Mouse (Mus musculus) layer of hippocampus, adult 9-11 months (tissue): ENCODE results near the gene Fscn3.

Experiments
- DNase-seq: peaks from one replicate; pipeline ENCODE4 v3.0.0; 2022

Gene Fscn3

GRCm38 (mm10) chr6:28427096-28427839 is at the start of gene Fscn3:
Gene Fscn3, plus strand, starts transcription at chr6:28427789.
- DNase-seq, result no peak

- no peak for DNase-seq
Observed at GRCm38 (mm10) chr6:28381983-28382382, 45.6 kb upstream of the Fscn3 start.

GRCm38 (mm10) chr6:28385169-28385568 is 42.4 kb upstream of the Fscn3 start:
- no peak for DNase-seq

- DNase-seq, result no peak
Observed at GRCm38 (mm10) chr6:28389038-28389437, 38.6 kb upstream of the Fscn3 start.

DNA sequence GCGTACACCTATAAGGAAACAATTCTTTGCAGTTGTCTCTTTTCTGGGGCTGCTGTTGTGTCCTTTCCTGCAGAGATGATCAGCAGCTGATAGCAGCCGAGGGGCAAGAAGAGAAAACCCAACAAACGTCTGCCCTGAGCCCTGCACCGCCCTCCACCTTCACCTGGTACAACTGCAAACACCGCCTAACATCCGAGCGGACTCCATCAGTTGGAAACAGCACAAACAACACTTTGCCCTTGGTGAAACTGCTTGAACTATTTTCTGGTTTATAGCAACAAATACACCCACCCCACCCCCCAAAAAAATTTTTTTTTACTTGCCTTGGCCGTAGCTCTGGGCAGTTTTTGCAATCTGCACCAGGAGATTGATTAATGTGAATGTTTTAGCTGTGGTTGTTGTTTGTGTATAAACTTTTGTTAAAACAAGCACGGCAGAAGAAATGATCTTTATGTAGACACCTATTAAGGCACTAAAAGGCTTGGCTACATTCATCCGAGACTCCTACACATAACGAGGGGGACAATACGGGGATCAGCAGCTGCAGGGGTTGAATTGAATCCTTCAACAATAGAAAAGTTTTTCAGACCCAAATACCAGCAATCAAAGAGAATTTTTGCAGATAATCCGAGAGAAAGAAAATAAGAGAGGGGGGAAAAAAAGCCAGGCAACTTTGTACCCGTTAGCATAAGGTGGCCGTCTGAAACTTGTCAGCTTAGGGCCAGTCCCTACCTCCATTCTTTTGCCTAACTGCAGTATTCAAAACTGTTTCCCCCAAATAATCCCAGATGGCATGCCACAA is 31.3 kb upstream of the Fscn3 start:
- no peak for DNase-seq

- no peak for DNase-seq
Observed at GRCm38 (mm10) chr6:28396853-28397457, 30.6 kb upstream of the Fscn3 start.

GRCm38 (mm10) chr6:28397681-28398203 is 29.8 kb upstream of the Fscn3 start, which contains the start of gene Zfp800:
Gene Zfp800, minus strand, starts transcription at chr6:28398005.
- DNase-seq, result no peak

DNA sequence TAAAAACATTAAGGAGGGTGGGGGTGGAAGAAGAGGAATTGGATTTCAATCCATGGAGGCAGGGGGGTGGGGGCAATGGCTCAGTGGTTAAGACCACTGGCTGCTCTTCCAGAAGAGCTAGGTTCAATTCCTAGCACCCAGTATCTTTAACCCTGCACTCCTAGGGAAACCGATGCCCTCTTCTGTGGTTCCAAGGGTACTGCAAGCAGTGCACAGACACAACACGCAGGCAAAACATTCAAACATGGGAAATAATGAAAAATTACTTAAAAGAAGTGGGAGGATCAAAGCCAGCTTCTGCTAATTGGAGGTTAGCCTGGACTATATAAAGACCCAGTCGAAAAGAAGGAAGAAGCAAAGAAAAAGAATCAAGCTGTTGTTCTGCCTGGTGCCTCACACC is 28.9 kb upstream of the Fscn3 start:
- no peak for DNase-seq

DNA sequence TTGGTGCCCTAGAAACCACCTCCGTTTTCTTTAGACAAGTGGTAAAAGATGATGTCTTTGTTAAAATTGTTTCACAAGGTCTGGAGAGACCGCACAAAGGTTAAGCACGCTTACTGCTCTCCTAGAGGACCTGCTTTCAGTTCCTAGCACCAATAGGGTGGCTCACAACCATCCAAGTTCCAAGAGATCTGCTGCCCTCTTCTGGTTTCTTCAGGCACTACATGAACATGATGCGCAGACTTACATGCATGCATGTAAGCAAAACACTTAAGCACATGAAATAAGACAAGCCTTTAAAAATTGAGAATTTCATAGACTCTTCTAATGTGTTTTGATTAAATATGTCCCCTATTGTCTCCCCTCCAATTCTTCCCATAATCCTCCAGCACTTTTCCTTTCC is 27.8 kb upstream of the Fscn3 start:
- no peak for DNase-seq

- no peak for DNase-seq
Observed at GRCm38 (mm10) chr6:28410053-28410452, 17.5 kb upstream of the Fscn3 start.

- no peak for DNase-seq
Observed at GRCm38 (mm10) chr6:28411236-28411635, 16.4 kb upstream of the Fscn3 start.

DNA sequence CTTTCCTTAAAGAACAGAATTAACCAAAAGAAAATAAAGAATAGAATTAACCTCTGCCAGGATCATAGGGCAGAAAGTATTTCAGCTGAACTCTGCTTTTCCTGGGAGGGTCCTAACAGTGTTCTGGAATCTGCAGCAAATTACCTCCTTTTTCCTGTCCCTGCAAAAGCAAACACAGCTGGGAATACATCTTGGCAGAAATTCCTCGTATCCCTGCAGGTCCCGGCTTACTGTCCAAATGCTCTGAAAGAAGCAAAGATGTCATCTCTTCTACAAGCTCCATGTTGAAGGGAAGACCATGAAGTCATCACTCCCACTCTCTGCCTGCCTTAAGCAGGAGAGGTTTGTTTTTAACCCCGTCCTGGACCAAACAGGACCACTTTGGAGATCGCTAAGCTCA is 10.6 kb upstream of the Fscn3 start:
- no peak for DNase-seq

- DNase-seq, result peak; percentile 59
Observed at GRCm38 (mm10) chr6:28418449-28418848, 9.1 kb upstream of the Fscn3 start.

DNA sequence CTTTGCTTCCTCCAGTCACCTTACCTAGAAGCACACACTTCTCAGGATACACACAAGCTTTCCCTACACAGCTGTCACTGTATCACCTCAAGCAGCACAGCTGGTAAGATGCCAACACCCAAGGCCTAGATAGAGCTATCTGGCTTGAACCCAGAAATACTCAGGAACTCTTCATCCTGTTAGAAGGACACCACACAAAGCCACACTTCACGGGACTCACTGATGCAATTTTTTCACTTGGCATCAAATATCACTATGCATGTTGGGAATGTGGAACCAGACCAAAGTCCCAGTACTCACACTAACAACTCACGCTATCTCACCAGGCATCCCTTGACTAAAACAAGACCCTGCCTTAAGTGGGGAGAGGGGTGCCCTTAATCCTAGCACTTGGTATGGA is 7.9 kb upstream of the Fscn3 start:
- DNase-seq, result no peak

DNA sequence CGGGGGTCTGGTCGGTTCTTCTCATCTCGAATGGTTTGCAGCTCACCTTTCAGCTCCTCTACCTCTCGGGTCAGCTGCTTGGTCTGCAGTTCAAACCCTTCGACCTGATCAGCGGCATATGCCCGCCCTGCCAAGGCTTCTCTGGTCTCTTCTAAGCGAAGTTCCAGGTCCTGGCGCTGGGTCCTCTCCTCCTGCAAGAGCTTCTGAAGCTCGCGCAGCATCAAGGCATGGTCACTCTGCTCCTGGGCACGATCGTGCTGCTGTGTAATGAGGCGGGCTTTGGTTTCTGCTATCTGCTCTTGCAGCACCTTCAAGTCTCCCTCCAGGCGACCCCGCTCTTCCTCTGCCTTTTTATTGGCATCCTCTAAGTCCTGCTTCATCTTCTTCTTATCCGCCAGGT is 7.2 kb upstream of the Fscn3 start:
- DNase-seq, result no peak

DNA sequence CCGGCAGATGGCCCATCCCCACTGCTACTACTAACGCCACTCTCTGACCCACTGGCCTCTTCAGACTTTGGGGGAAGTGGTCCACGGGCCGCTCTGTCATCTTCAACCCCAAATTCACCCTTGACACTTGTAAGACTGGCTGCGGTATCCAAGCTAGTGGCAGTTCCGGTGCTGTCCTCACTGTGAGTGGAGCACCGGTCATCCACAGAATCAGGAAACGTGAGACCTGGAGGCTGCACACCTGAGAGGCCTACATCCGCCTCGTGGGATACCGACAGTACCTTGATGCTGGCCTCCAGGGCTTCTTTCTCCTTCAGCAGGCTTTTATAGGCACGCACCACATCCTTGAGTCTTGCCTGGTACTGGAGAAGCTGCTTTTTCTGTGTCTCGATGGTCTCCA is 6.7 kb upstream of the Fscn3 start:
- no peak for DNase-seq

- DNase-seq, result peak; percentile 95
Observed at GRCm38 (mm10) chr6:28421469-28422000, 6.1 kb upstream of the Fscn3 start.

DNA sequence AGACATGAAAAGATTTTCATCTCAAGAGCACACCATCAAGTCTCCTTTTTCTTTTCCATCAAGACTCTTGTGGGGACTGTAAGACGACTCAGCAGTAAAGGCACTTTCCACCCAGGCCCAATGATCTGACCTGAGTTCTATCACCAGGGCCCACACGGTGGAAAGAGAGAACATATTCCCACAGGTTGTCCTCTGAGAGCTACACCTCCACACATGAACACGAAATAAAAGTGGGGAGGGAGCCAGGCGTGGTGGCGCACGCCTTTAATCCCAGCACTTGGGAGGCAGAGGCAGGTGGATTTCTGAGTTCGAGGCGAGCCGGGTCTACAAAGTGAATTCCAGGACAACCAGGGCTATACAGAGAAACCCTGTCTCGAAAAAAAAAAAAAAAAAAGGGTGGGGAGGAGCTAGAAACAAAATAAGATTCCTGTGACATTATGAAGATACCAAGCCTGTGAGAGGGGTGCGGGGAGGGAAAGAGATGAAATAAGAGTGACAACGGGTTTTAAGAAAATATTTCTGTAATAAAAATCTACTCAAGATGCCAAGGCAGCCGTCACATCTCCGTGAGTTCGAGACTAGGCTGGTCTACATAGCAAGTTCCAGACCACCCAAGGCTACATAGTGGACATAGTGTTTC is 4.8 kb upstream of the Fscn3 start:
- DNase-seq, result no peak

- peak; percentile 92 for DNase-seq
Observed at GRCm38 (mm10) chr6:28423313-28423712, 4.3 kb upstream of the Fscn3 start, which contains the start of gene Arf5. Gene Arf5, plus strand, starts transcription at chr6:28423560.

DNA sequence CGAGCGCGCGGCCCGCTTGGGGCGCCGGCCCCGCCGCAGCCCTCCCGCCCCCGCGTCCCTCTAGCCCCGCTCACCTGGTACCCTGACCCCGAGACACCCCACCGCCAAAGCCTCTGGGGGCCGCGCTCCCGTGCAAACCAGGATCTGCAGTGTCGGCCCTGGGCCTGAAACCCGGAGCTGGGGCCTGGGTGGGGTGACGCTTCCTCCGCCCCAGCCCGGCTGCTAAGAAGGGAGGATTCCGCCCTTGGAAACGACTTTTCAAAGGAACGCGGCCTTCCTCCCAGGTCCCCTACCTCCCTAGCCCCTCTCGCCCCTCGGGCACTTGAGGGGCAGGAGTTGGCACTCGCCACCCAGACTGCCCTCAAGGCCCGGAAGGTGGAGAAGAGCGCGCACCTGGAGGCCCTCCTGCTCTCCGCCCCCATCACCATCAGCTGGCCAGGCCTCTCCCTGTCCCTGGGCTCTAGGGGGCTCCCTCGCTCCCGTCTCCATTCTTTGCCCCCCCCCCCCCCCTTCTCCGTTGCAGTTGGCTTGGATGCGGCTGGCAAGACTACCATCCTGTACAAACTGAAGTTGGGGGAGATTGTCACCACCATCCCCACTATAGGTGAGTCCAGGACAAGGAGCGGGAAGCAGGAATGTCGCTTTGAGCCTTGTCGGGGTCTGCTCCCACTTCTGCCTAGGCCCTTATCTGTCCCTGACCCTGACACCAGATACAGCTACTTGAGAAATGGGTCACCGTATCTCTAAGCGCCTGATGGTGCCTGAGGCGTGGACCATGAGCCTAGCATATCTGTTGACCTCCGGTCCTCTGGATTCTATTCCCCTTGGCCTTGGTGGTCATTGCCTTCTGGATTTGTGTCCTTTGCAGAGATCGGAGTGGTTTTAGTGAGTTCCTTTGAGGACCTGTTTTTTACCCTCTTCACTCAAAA is 3.6 kb upstream of the Fscn3 start:
- DNase-seq, result no peak

DNA sequence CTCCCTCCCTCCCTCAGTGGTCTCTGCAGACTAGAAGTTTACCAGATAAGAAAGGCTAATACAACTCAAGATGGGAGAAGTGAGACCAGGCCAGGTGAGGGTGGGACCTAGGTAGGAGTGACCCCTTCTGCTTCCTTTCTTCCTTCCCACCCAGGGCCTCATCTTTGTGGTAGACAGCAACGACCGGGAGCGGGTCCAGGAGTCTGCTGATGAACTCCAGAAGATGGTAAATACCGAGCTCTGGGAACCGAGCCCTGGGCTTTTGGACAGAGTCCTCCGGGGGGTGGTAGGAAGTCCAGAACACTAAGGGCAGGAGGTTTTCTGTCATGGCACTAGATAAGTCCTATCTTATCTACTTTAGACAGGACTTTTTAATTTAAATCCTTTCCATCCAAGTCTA is 2.6 kb upstream of the Fscn3 start:
- no peak for DNase-seq

GRCm38 (mm10) chr6:28428290-28428689 is 701 bp downstream of the Fscn3 start, which contains the start of gene Gcc1:
Gene Gcc1, minus strand, starts transcription at chr6:28428390.
- no peak for DNase-seq
